Mouse (Mus musculus) mouse trophoblast stem cell (cell line): ENCODE data around the gene Dcpp1.

Source experiments
- in situ Hi-C, 2 experiments: fragments of 300-500 bp; cut with MseI, MboI; formaldehyde crosslinking; loops; 2 replicates in 1 of 2; 3 replicates in 1 of 2; pipeline ENCODE4 v1.15.1; 2025

Gene Dcpp1

DNA sequence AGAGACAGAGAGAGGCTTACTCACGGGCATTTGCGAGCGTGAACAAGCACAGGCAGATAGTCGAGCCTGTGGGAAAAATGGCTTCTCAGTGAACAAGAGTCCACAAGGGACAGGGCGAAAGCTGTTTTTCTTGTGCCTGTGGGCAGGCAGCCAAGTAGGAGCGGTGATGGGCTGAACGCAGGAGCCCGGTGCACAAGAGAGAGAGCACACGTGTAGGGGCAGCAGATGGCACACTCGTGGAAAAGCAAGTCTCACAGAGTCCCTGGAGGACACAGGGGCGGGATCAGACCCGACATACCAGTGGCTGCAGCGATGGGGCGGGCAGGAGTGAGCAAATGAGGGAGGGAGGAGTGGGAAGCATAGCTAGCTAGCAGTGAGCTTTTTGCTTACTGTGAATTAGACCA lies 44.4 kb downstream of the Dcpp1 start:
- in situ Hi-C loops = no loop called here

DNA sequence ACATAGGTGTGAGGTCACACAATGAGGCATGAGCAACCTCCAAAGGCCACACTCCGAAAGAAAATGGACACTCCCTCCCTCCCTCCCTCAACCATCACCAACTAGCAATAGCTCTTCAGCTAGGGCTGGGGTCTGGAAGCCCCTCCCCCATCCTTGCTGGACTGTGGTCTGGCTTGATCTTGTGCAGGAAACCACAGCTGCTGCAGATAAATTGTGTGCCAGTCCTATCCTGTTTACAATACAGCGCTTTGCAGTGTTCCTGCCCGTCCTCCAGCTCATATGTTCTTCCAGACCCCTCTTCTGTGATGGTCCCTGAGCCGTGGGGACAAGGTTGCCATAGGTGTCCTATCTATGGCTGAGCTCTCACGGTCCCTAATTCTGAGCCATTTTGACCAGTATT lies 50.5 kb downstream of the Dcpp1 start:
- in situ Hi-C loops = no loop called here
